9 mouse cellular contexts compared by ENCODE assay signal in the genomic region with DNA sequence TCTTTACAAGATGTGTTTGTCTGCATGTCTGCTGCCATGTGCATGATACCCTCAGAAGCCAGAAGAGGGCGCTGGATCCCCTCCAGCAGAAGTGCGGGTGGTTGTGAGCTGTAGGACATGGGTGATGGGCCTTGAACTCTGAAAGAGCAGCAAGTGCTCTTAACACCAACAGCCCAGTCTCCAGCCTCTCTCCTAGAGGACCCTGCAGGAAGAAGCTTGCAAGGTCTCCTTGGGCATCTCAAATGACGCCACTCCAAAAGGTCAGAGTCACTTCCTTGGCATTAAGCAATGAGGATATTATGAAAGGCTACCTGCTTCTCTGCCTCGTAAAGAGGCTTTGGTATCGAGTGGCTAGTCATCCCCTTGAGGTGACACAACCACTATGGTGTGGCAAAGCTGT. TPM values are rescaled to one million over a fixed set of nuclear protein-coding genes. Genes with fewer than 3 reads are reported as not detected.
A peak's percentile ranks its signal among the peaks of the same experiment; 100 is the strongest.
DNase-seq lines count a peak whose midpoint lies in the region; ATAC-seq and TF ChIP-seq lines count a peak whose summit lies in the region.
"Had no signal": no experiment of that assay in that cellular context is flagged by ENCODE, and none has a peak within 500 bp of the region (broad histone marks: within the 10 kb centered on the region; RNA-seq: fewer than 3 reads in every experiment).

No protein-coding gene starts in this region.

- H3K4me2 ChIP-seq in intestine, postnatal 0 days (replicated peaks; ENCODE audit: low read depth), result no peak overlapping the region
- H3K4me2 ChIP-seq in intestine, embryonic 15.5 days (replicated peaks), result no peak overlapping the region
- H3K4me2 ChIP-seq: liver, embryonic 15.5 days had no signal

- no peak overlapping the region for H3K27ac ChIP-seq in intestine, postnatal 0 days (ENCODE audit: low read depth, low read length)
- H3K27ac ChIP-seq in intestine, embryonic 15.5 days, result no peak overlapping the region
- H3K27ac ChIP-seq: liver, embryonic 15.5 days had no signal

- H3K4me1 ChIP-seq in intestine, postnatal 0 days (replicated peaks; ENCODE audit: control insufficient read depth, insufficient read depth, low read length), result no peaks in the 10 kb centered on the region
- H3K4me1 ChIP-seq in intestine, embryonic 15.5 days (replicated peaks), result no peaks in the 10 kb centered on the region

- peak; percentile 74 for DNase-seq in CD4-positive helper T cell, adult 2 months (ENCODE audit: low read depth, low spot score)
- DNase-seq in ZHBTc4 (ENCODE audit: low read depth, low spot score), result peak; percentile 74
- DNase-seq in naive thymus-derived CD4-positive, alpha-beta T cell, adult 2 months (ENCODE audit: low read depth), result peak; percentile 85
- no peak for DNase-seq in frontal cortex, postnatal 10 days (ENCODE audit: low spot score in 2 of 2)
- DNase-seq in Muller cell, postnatal 12 days (ENCODE audit: inconsistent ontology term), result no peak

- ATAC-seq in intestine, postnatal 0 days, result no peak
- no peak for ATAC-seq in intestine, embryonic 15.5 days
- peak; percentile 40 to 67; a peak in 3 of 4 replicates for ATAC-seq in hematopoietic stem cell, adult 5-6 weeks (replicated peaks in 1 of 2; ENCODE audit: insufficient read depth in 1 of 2, low FRiP score in 2 of 2, low TSS enrichment in 1 of 2, low read depth in 1 of 2, poor library complexity in 2 of 2, severe bottlenecking in 2 of 2)

- H3K36me3 ChIP-seq in intestine, postnatal 0 days (ENCODE audit: control insufficient read depth, insufficient read depth), result peaks cover 6% of the 10 kb centered on the region; the same call in 1 of the 2 replicates
- H3K36me3 ChIP-seq in intestine, embryonic 15.5 days, result 0 out of 2 replicates have a peak, but pooled peaks cover 4% of the 10 kb centered on the region
- H3K36me3 ChIP-seq: liver, embryonic 15.5 days had no signal

- no peak overlapping the region for H3K9ac ChIP-seq in intestine, postnatal 0 days (ENCODE audit: low read depth, low read length)
- H3K9ac ChIP-seq in intestine, embryonic 15.5 days, result no peak overlapping the region
- H3K9ac ChIP-seq: liver, embryonic 15.5 days had no signal

- H3K9me3 ChIP-seq in intestine, postnatal 0 days (ENCODE audit: control insufficient read depth), result no peaks in the 10 kb centered on the region
- no peaks in the 10 kb centered on the region for H3K9me3 ChIP-seq in intestine, embryonic 15.5 days
- H3K9me3 ChIP-seq: liver, embryonic 15.5 days had no signal

- no peaks in the 10 kb centered on the region for H3K27me3 ChIP-seq in intestine, postnatal 0 days (replicated peaks; ENCODE audit: control insufficient read depth, insufficient read depth, low read length)
- no peaks in the 10 kb centered on the region for H3K27me3 ChIP-seq in intestine, embryonic 15.5 days (replicated peaks)
- H3K27me3 ChIP-seq: liver, embryonic 15.5 days had no signal

- TF ChIP-seq CTCF in intestine, postnatal 0 days (IDR thresholded peaks at IDR 0.05; ENCODE audit: low read depth), result peak; percentile 78

- H3K4me3 ChIP-seq in intestine, postnatal 0 days (ENCODE audit: low read depth, low read length), result no peak overlapping the region
- no peak overlapping the region for H3K4me3 ChIP-seq in intestine, embryonic 15.5 days (replicated peaks)
- H3K4me3 ChIP-seq: liver, embryonic 15.5 days had no signal

- WGBS in intestine, postnatal 0 days, result 66% methylated on average over 5 of the region's 5 CpGs
- 61% methylated on average over 5 of the region's 5 CpGs for WGBS in intestine, embryonic 15.5 days

RNA-seq across cellular contexts. Expression of a gene that starts 23.6 kb away (rescaled TPM):
- polyA plus RNA-seq in intestine, postnatal 0 days (2015; fragmentation: Nextera tagmentation; extraction: Ambion mirVana), result 0.12 TPM in 2 replicates
- polyA plus RNA-seq in intestine, embryonic 15.5 days (2015; fragmentation: Nextera tagmentation; extraction: Ambion mirVana), result 0.23 and 0.24 TPM in 2 replicates
- 1.5 and 1.8 TPM in 2 replicates for total RNA-seq in hematopoietic stem cell, adult 5-6 weeks (2017)
- polyA plus RNA-seq: liver, embryonic 15.5 days had no signal

RNA-seq across cellular contexts. Expression of a gene that starts 28.6 kb away (rescaled TPM):
- polyA plus RNA-seq in intestine, postnatal 0 days (2015; fragmentation: Nextera tagmentation; extraction: Ambion mirVana), result 6.0 and 6.1 TPM in 2 replicates
- 16.8 and 19.7 TPM in 2 replicates for polyA plus RNA-seq in intestine, embryonic 15.5 days (2015; fragmentation: Nextera tagmentation; extraction: Ambion mirVana)
- 20.8 and 22.6 TPM in 2 replicates for total RNA-seq in hematopoietic stem cell, adult 5-6 weeks (2017)

RNA-seq across cellular contexts. Expression of a gene that starts 36.9 kb away (rescaled TPM):
- polyA plus RNA-seq in intestine, postnatal 0 days (2015; fragmentation: Nextera tagmentation; extraction: Ambion mirVana), result 38.9 TPM in 2 replicates
- polyA plus RNA-seq in intestine, embryonic 15.5 days (2015; fragmentation: Nextera tagmentation; extraction: Ambion mirVana), result 58.8 and 60.2 TPM in 2 replicates
- total RNA-seq in hematopoietic stem cell, adult 5-6 weeks (2017), result 23.0 TPM in 2 replicates

Comparison
In these comparisons a context has a peak if more than half of its experiments do, and no peak if none do; other contexts are left out.
1. ATAC-seq: peak in hematopoietic stem cell, adult 5-6 weeks (2 of 2); none in intestine, postnatal 0 days (single experiment) and intestine, embryonic 15.5 days (single experiment).
2. DNase-seq: peak in CD4-positive helper T cell, adult 2 months (single experiment), ZHBTc4 (single experiment) and naive thymus-derived CD4-positive, alpha-beta T cell, adult 2 months (single experiment); none in frontal cortex, postnatal 10 days (0 of 2) and Muller cell, postnatal 12 days (single experiment).